Mouse (Mus musculus): ENCODE data around the gene Ndufv1. TPM values are rescaled to one million over a fixed set of nuclear protein-coding genes. Genes with fewer than 3 reads are reported as not detected.
A peak's percentile ranks its signal among the peaks of the same experiment; 100 is the strongest.
"Not testable (repeated sequence)": the region's sequence is repeated elsewhere in the genome, so short reads cannot be mapped to it uniquely, and the experiment has no call there.

The Ndufv1 gene
- total RNA-seq, 2 experiments from 2014 or later: 774 to 835 TPM

DNA sequence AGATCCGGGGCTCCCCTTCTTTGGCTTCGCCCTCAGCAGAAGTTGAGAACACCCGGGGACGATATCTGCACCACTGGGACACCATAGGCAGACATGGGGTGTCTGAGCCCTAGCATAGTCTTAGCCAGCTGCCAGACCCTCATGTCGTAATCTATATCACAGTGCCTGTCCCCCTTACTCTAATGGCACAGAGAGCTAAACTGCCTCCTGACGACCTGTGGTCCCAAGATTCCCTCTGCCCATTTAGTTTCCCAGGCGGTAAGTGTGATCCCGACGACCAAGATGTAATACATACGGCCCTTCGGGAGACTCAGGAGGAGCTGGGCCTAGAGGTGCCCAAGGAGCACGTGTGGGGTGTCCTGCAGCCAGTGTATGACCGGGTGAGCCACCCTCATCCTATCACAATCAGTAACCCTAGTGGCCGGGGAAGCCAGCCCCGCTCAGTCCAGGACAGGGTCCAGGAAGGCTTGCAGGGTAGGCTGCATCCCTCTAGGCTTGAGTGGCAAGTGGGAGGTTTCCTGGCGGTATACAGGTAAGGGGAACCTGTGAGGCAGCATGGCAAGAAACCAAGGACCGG, 11.6 kb downstream of the Ndufv1 start:
- DNase-seq: no peak

DNA sequence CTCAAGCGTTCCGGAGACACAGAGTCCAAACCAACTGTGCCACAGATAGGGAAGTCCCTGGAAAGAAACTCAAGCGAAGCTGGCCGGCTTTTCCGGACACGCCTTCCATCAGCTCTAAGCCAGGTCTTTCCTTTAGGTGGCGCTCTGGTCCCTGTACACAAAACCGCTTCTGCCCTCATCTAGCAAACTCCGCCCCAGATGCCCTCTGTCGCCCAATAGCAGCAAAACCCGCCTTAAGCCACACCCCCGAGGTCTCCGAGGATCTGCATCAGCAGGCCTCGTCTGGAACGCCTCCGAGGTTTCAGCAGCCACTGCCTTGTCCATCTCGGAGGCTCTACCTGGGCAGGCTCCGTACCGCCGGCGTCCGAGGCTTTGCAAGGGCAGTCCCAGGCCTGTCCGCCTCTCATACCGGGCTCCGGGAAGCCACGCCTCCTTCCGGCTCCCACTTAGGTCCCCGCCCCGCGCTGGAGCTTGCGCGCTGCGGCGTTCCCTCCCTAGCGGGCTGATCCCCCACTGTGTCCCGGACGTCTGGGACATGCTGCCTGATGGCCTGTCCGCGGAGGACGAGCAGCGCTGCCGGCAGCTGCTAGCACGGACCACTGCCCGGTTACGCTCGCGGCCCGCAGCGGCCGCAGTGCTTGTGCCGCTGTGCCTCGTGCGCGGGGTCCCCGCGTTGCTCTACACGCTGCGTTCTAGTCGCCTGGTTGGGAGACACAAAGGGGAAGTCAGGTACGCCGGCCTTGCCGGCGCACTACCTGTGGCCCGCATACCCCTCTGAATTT, 12.3 kb downstream of the Ndufv1 start, which contains the start of the genes Nudt8 and Gm49405:
TSS of gene Nudt8 (plus strand) at position 462 of the 782 bp plus-strand sequence.
TSS of gene Gm49405 (plus strand) at position 508 of the 782 bp plus-strand sequence.
- DNase-seq: peak; percentile 96

DNA sequence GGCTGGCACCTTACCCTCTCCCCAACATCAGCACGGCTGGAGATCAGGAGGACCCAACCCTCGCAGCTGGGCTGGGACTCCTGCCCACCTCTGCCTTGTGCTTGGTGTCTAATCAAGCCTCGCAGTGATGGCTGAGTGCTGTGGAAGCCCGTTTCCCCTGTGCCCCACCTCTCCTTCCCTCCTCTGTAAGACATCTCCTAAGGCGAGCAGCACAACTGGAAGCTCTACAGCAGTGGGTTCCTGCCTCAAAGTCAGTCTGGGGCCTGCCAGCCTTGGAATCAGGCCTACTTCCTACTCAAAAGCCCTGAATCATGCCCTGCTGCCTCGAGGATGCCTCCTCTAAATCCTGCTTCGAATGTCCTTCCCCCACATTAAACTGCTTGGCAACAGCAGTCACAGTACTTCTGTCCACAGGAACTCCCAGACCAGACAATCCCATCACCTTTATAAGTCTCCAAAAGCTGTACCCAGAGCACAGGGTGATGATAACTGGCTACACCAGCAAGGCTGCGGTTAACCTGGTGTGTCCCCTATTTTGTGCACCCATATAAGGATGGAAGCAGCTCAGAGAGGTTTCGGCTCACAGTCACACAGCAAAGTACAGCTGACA, 13.4 kb downstream of the Ndufv1 start:
- no peak for DNase-seq

DNA sequence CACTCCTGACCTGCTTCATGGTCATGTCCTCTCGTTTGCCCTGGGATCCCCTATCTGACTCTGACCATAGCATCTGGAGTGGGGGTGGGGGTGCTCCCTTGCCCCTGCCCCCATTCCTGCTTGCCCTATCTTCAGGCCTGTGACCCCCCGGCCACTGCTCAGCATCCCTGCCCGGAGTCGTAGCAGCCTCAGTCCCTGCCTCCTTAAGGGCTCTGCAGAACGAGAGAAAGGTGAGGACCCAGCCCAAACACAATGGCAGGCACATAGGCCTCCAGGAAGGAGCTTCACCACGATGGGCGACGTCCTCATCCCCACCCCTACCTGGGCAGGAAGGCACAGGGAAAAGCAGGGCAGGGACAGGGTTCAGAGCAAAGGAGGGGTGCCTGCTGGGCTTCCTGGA, 14.3 kb downstream of the Ndufv1 start:
- DNase-seq: no peak

DNA sequence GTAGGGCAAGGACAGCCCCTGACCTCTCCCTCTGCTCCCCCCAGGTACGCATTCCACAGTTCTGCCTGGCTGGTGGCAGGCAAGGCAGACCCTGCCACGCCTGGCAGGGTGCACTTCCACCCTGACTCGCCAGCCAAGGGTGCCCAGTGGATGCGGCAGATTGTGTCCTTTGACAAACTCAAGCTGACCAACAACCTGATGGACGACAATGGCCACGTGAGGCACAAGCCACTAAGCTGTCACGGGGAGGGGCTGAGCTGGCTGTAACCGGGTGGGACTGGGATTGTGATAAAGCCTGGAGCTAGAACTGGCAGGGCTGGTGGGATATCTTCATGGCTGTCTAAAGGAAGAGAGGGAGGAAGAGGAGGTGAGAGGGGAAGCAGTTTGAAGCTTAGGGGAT, 15.4 kb downstream of the Ndufv1 start:
- DNase-seq: no peak

DNA sequence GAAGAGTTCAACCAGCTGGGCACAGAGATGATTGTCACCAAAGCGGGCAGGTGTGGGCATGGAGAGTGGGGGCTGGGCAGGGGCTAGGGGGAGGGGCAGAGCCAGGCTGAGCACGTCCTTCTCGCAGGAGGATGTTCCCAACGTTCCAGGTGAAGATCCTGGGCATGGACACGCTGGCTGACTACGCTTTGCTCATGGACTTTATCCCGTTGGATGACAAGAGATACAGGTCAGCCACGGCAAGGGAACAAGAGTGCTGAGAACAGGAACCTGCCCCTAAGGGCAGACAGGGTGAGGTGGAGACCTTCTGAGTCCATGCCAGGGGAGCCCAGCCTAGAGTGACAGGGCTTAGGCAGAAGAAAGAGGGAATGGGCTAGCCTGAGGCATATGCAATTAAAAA, 15.9 kb downstream of the Ndufv1 start:
- DNase-seq: no peak

DNA sequence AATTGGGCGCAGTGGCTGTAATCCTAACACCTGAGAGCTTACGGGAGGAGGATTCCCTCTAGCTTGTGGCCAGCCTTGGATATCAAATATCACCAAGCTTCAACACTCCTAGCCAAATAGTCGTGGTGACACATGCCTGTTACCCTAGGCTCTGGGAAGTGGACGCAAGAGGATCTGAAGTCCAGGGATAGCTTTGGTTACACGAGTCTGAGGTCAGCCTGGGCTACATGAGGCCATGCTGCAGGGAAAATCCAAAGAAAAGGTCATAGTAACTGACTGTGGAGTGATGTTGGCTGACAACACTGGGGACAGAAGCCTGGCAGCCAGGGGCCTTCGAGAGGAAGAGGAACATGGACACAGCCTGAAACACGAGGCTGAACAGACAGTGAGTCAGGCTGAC, 16.5 kb downstream of the Ndufv1 start:
- DNase-seq: no peak

DNA sequence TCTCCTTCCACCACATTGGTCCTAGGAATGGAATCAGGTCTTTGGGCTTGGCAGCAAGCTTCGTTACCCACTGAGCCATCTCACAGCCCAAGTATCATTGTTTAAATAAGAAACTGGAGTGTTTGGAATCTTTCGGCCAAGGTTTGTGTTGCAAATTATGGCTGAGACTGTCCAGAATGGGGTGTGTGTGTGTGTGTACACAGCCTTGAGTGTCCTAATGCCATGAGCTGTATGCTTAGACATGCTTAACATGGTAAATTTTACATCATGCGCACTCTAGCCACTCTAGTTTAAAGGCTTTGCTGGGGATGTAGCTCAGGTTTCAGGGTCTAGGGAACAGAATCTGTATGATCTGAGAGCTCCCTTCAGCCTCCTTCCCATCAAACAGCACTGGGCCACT, 17.1 kb downstream of the Ndufv1 start:
- DNase-seq: no peak

DNA sequence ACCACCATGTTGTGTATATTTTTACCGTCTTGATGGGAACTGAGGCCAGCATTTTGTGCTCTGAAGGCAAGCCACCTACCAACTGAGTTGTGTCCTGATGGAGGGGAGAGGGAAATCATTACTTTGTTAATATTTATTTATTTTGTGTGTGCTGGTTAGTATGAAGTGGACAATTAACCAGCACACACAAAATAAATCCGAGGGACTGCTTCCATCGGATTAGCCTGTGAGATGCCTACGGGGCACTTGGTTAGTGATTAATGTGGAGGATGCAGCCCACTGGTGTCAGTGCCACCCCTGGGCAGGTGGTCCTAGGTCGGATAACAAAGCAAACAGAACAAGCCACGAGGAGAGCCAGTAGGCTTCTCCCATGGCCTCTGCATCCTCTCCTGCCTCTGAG, 17.7 kb downstream of the Ndufv1 start:
- no peak for DNase-seq

DNA sequence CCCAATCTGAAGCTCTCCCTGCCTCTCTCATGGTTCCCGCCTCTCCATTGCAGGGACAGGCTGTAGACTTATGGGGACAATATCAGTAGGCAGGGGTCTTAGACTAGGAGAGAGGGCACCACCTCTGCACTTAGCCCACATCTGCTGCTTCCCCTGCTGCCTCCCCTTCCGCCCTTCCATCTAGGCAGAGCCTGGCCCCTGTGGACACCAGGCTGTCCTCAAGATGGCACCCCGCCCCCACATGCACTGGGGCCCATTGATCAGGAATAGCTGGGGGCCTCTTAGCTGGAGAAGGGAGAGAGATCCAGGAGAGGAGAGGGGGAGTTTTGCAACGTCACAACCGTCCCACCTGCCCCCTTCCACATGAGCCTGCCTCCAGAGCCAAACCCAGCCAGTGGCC, 20.2 kb downstream of the Ndufv1 start, which contains the start of gene Tbx10:
TSS of gene Tbx10 (plus strand) at position 337 of the 400 bp plus-strand sequence.
- no peak for DNase-seq

DNA sequence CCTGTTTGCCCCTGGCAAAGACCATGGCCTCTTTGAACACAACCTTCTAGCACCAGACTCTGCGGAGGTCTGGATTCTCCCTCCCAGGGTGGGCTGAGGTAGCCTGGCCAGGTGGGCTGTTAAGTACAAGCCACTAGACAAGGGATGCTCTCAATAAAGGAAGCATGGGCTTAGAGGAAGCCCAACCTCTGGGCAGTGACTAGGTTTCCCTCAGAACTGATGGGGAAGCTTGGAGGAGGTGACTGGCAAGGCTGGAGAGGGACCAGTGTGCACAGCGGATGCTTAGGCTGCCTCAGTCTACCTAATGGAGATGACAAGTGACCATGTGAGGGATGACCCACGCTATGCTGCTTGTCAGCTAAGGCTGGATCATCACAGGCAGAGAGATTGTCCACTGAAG, 20.6 kb downstream of the Ndufv1 start:
- no peak for DNase-seq

DNA sequence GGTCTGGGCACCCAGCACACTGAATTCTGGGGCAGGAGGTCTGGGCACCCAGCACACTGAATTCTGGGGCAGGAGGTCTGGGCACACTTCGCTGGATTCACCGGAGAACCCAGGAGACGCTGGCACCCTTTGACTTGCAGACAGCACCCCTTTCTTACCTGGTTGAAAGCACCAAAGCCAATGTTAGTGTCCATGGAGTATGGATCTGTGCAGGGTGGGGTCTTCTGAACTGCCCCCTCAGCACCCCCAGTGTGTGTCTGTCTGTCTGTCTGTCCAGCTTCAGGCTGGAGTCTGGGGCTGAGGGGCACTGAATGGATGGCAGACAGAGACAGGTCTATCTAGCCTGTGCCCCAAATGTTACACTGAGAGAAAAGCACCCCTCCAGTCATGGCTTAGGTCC, 21.0 kb downstream of the Ndufv1 start:
- no peak for DNase-seq

DNA sequence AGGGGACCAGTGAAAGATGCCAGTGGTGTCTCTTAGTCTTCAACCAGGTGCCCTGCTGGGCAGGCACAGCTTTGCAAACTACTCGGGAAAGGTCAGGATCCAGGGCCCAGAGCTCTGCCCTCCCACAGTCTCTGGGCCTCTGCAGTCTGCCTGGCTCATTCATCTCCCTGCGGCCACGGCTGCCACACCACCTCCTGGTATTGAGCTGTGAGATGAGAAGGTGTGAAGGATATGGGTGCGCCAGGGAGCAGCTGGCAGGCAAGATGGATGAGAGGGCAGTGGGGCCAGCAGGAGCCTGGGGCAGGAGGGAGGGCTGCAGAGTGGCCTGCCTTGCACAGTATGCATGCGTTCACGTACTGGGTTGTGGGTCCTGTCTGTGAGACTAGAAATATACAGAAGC, 21.8 kb downstream of the Ndufv1 start:
- no peak for DNase-seq

DNA sequence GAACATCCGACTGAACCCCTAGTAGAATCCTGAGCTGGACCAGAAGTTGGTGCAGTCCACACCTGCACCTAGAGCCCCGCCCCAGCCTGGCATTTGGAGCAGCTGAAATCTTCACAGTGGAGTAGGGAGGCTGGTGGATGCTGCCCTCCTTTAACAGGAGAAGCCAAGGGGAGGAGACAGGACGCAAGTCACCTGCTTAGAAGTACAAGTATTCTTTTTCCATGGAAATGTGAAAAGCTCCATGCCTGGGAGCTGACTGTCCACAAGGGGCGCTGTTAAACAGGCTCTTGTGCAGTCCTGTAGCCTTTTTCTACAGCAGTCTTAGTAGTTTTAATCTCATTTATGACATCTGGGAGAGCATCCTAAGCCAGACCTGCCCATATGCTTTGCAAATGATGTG, 23.9 kb downstream of the Ndufv1 start:
- no peak for DNase-seq

DNA sequence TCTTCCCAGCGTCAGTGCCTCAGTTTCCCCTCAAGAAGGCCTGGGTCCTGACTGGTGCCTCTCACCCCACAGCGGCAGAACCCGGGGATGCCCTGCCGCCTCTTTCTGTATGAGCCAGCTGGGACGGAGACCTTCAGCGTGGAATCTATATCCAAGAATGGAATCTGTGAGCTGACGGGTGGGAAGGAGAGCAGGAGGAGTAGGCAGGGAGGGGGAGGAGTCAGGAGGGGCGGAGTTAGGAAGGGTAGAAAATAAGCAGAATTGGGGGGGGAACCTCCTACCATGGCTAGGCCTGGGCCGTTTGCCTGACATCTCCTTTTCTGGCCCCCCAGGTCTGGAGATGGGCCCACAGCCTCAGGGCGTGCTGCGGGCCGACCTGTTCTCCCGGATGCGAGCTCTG, 24.5 kb downstream of the Ndufv1 start:
- DNase-seq: no peak

DNA sequence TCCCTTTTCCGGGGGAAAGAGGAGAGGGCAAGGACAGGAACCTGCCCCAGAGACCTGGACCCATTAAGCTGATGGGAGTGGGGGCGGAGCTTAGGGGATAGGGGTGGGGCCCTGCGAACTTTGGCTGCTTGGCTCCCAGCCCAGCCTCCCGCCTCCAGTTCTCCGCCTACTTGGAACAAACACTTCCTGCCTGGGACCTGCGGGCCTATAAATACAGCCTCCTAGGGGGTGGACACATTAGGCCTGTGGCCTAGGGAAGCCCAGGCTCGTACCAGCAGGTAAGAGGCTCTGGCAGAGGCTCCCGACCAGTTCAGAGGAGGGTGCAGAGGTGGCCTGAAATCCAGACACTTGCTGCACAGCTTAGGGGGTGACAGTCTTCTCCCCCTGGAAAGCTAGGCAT, 26.3 kb downstream of the Ndufv1 start, which contains the start of gene Acy3:
TSS of gene Acy3 (plus strand) at position 237 of the 400 bp plus-strand sequence.
- DNase-seq: peak; percentile 92

DNA sequence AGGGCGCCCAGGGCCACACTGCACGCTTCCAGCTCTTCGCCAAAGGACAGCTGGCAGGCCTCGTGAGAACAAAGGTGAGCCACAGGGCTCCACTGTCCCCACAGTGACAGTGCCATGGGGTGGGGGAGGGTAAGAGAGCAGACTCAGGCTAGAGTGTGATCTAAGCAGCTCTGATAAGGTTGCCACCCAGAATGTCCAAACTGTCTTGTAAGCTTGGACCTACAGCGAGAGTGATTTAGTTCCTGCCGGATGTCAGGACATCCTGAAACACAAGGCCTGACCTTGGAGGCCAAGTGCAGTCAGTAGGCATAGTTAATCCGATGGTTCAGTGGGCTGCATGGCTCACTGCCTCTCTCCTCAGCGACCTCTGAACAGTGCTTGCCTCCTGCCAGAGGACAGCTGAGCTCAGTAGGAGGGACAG, 27.3 kb downstream of the Ndufv1 start:
- peak; percentile 53 for DNase-seq

DNA sequence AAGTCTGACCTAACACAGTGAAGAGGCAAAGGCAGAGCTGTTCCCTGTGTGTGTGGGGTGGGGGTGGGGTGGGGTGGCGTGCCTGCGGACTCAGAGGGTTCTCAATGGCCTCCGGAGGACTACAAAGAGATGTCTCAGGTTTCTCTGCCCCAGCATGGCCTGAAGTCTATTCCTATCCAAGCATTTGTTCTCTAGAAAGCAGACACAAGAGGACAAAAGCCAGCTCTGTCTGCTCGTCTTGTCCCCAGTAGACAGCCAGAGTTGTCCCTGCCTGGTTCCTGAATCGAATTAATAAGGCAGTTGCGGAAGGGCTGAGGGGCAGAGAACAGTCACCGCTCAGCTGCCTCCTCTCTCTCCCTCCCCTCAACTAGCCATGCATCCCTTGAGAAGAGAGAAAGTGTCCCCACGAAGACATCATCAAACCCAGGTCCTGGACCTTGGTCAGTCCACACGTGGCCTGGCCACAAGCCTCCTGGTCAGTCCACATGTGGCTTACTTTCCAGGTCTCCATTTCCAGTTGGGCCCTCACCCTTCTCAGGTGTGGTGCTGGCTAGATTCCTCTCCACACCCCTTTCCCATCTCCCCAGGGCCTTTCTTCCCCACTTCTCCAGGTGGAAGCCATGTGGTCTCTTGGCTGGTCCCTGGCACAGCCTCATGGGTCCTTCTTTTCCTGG, 28.9 kb downstream of the Ndufv1 start:
- DNase-seq: no peak

DNA sequence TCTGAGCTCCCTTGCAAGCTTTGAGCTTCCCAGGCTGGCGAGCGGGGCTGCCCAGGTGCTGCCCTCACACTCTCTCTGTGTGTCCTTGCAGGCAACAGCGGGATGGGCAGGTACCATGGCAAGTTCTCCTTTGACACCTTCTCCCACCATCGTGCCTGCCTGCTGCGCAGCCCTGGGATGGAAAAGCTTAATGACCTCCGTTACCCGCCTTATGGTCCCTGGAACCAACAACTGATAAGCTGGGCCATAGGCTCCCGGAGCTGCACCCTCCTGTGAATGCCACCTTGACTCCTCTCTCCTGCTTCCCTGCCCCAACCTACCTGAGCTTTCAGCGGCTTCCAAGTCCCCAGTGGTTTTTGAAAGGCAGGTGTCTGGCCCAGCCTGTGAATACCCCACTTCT, 31.7 kb downstream of the Ndufv1 start:
- DNase-seq: no peak

DNA sequence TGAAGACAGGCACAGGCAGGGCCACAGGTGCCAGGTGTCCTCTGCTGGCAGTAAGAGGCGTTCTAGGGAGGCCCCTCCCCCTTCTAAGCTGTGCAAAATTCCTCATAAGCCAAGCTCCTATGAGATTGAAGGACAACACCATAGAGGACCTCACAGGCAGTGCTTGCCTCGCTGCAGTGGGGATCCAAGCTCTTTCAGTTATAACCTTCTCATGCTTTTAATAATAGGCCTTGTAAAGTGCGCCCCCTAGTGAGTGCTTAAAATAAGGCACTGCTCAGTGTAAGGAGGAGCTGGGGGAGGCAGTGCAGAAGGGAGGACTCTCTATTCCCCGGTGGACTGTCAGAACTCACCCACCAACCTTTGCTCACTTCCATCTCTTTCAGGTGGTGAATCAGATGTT, 32.3 kb downstream of the Ndufv1 start:
- peak; percentile 88 for DNase-seq

DNA sequence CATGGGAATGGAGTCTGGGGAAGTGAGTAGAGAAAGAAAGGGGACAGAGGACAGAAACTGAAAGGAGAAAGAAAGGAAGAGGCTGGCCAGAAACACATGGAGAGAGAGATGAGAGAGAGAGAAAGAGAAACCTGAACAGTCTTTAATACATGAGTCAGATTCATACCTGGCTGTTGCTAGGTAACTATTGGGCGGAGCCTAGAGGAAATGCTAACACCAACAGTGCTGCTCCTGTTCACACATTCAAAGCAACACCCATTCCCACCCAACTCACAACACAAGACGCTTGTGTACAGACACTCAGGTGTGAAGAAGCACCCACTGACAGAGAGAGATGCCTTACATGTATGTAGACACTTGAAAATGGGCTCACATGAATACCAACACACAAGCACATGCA, 36.7 kb downstream of the Ndufv1 start:
- DNase-seq: no peak

DNA sequence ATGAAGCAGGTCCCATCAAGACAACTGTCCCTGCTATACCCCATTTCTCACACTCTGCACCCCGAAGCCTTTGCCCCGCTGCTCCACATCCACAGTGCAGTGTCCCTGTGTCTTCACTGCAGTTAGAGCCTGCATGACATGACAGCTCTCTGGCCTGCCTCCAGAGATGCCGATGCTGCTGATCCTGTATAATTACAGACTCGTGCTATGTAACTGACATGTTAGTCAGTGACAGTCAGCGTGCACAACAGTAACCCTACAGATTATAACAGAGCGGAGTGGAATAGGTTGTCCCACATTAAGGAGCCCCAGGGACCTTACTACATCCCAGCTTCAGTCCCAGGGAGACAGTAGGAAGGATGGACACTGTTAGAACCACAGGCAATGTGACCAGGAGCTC, 38.0 kb downstream of the Ndufv1 start:
- not testable (repeated sequence) for DNase-seq

DNA sequence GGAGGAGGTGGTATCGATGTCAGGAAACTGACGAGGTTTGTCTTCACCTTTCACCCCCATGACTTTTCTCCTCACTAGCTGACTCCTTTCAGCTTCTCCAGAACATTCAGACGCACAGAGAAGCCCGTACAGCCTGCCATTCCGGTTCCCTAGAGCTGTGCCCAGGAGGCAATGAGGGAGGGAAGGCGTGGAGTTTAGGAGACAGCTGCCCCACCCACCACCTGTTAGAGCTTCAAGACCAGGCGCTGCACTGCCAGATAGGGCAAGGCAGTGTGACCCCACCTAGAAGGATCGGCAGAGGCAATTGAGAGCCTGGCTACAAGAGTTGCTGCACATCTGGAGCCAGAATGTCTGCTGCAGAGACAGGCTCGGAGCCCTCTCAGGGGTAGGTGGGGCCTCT, 40.4 kb downstream of the Ndufv1 start, which contains the start of gene Aldh3b2:
TSS of gene Aldh3b2 (plus strand) at position 100 of the 400 bp plus-strand sequence.
- no peak for DNase-seq

Data from heart, postnatal 4 days (tissue).